Mouse (Mus musculus): ENCODE measurements at regions not wholly inside any gene's neighbourhood (a gene's known extent, or its start where the extent isn't known, plus 50 kb on each side); places are given as distances from the start of the nearest gene placed in this dataset.

GRCm38 (mm10) chr13:37513206-37513904 is 168.3 kb downstream of the Ly86 start:
- TF ChIP-seq CTCF (IDR thresholded peaks at IDR 0.05; ENCODE audit: borderline replicate concordance, control insufficient read depth, extremely low read depth, insufficient read depth, low read length, poor library complexity) (no peak), POLR2A (IDR thresholded peaks at IDR 0.05; ENCODE audit: control insufficient read depth, extremely low read depth, insufficient read depth, low read length, poor library complexity) (no peak)
